Mouse (Mus musculus): ENCODE data around the gene Atg4a-ps. TPM values are rescaled to one million over a fixed set of nuclear protein-coding genes. Genes with fewer than 3 reads are reported as not detected.

Gene Atg4a-ps
- polyA plus RNA-seq, 1 experiment = not detected

DNA sequence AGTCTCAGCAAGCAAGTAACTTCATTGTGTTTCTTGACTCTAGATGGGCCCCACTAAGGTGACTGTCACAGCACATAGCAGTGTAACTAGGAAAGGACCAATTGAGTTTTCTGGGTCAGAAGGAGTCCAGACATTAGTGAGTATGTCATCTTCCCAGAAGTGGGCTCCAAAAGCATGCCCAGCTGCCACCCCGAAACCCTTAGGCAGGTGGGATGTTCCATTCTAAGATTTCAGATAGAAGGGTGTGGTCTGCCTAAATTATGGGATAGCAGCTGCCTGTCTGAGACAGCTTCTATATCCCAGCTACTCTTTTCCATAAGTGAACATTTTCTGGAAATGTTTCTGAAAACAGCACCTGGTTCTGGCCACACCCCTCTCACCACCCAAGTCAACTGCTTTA, 11.6 kb downstream of the Atg4a-ps start:
- no peak overlapping the region for H3K4me3 ChIP-seq (replicated peaks; ENCODE audit: extremely low read depth, low read depth, low read length)
- H3K4me1 ChIP-seq (ENCODE audit: control insufficient read depth, insufficient read depth, low read length) = no peaks in the 10 kb centered on the region
- no peak for DNase-seq
- TF ChIP-seq CTCF (IDR thresholded peaks at IDR 0.05; ENCODE audit: insufficient read depth, low read length) (no peak), POLR2A (IDR thresholded peaks at IDR 0.05; ENCODE audit: borderline replicate concordance, extremely low read depth, low read depth, low read length) (no peak)
- WGBS = 97% methylated on average over 1 of the region's 1 CpGs

DNA sequence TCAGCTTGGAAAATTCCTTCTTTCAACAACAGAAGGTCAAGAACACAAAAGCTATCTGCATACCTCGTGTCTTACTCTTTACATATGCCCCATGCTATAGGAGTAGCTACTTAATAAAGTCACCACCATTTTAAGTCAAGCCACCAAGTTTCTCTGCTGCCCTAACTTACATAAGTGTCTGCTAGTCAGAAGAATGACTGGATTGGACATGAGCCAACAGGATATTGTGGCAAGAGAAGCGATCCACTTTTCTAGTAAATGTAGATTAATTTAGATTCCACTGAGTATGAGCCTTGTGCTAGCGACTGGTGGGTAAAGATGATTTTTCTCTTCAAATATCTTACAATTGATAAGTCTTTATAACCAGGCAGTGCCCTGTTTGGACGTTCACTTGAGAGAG, 12.0 kb downstream of the Atg4a-ps start:
- H3K4me3 ChIP-seq (replicated peaks; ENCODE audit: extremely low read depth, low read depth, low read length) = no peak overlapping the region
- TF ChIP-seq POLR2A (IDR thresholded peaks at IDR 0.05; ENCODE audit: borderline replicate concordance, extremely low read depth, low read depth, low read length) (no peak), CTCF (IDR thresholded peaks at IDR 0.05; ENCODE audit: insufficient read depth, low read length) (no peak)
- no peak for DNase-seq
- no peaks in the 10 kb centered on the region for H3K4me1 ChIP-seq (ENCODE audit: control insufficient read depth, insufficient read depth, low read length)
- WGBS = 28% methylated on average over 4 of the region's 4 CpGs

DNA sequence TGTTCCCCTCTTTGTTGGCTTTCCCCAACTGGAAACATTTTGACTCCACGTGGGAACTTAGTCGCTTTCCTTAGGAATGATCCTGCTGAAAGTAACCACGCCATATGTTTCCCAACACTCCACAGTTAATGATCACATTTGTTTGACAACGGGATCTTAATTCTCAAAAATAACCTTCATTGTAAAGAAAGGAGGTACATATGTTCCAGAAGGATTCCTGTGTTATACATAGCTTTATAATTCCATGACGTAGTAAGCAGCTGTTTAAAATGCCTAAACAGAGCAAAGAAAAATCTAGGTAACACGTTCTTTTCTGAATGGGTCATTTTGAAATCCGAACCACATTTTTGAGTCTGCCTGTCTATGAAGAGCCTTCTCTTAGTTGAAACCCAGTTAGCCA, 12.7 kb downstream of the Atg4a-ps start:
- 75% methylated on average over 7 of the region's 7 CpGs for WGBS
- TF ChIP-seq CTCF (IDR thresholded peaks at IDR 0.05; ENCODE audit: insufficient read depth, low read length) (no peak), POLR2A (IDR thresholded peaks at IDR 0.05; ENCODE audit: borderline replicate concordance, extremely low read depth, low read depth, low read length) (no peak)
- no peak for DNase-seq
- Histone ChIP-seq H3K4me1 (ENCODE audit: control insufficient read depth, insufficient read depth, low read length) (no peaks in the 10 kb centered on the region), H3K4me3 (replicated peaks; ENCODE audit: extremely low read depth, low read depth, low read length) (no peak overlapping the region)

DNA sequence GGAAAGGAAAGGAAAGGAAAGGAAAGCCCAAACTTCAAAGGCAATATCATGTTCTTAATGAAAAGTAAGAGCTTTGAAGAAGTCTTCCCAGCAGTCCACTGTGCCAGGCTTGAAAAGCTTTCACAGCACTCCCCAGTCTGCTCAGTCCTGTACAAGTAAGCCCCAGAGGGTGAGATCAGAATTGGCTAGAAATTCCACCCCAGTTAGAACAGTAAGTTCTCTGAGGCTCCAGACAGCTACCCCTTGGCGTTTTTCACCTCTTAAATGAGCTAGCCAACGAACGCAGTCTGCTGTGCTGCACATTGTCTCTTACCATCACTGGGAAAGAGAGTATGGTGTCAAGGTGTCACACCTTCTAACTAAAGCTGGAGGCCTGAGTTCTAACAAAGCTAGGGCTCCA, 18.2 kb downstream of the Atg4a-ps start:
- no peaks in the 10 kb centered on the region; the same call in 1 of the 2 replicates for H3K4me1 ChIP-seq (ENCODE audit: control insufficient read depth, insufficient read depth, low read length)
- 83% methylated on average over 3 of the region's 3 CpGs for WGBS
- TF ChIP-seq POLR2A (IDR thresholded peaks at IDR 0.05; ENCODE audit: borderline replicate concordance, extremely low read depth, low read depth, low read length) = no peak
- H3K4me3 ChIP-seq (replicated peaks; ENCODE audit: extremely low read depth, low read depth, low read length) = no peak overlapping the region
- DNase-seq = no peak

DNA sequence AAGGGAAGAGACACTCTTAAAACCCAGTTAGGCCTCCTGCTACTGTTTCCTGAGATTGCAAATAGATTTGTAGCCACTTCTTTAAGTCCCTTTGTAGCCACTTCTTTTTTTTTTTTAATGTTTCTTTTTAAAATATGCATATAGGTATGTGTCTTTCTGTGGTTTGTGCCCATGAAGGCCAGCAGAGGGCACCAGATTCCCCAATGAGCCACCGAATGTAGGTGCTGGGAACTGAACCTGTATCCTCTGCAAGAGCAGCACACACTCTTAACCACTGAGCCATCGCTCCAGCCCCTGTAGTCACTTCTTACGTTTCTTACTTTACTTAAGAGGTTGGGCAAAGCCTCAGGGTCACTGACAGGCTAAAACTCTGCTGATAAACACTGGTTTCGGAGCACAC, 19.4 kb downstream of the Atg4a-ps start:
- no peak for DNase-seq
- H3K4me3 ChIP-seq (replicated peaks; ENCODE audit: extremely low read depth, low read depth, low read length) = no peak overlapping the region
- no peaks in the 10 kb centered on the region; the same call in 1 of the 2 replicates for H3K4me1 ChIP-seq (ENCODE audit: control insufficient read depth, insufficient read depth, low read length)
- TF ChIP-seq POLR2A (IDR thresholded peaks at IDR 0.05; ENCODE audit: borderline replicate concordance, extremely low read depth, low read depth, low read length) = no peak
- TF ChIP-seq CTCF (IDR thresholded peaks at IDR 0.05; ENCODE audit: insufficient read depth, low read length) = no peak
- 97% methylated on average over 4 of the region's 4 CpGs for whole genome bisulfite sequencing

DNA sequence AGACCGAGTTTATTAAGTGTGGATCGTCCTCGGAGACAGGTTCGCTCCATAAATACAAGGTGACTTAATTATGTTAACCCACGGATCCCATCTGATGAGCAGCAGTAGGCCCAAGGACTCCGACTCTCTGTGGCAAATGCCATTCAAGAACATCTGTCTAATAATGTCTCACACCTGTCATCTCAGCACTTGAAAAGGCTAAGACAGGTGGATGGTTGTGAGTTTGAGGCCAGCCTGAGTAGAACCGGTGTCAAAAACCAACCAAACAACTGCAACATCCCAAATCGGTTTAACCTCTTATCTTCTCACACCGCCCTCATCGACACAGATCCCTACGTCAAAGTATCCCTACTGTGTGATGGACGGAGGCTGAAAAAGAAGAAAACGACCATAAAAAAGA, 20.7 kb downstream of the Atg4a-ps start:
- no peak for DNase-seq
- no peak overlapping the region for H3K4me3 ChIP-seq (replicated peaks; ENCODE audit: extremely low read depth, low read depth, low read length)
- no peaks in the 10 kb centered on the region; the same call in 1 of the 2 replicates for H3K4me1 ChIP-seq (ENCODE audit: control insufficient read depth, insufficient read depth, low read length)
- TF ChIP-seq POLR2A (IDR thresholded peaks at IDR 0.05; ENCODE audit: borderline replicate concordance, extremely low read depth, low read depth, low read length) (no peak), CTCF (IDR thresholded peaks at IDR 0.05; ENCODE audit: insufficient read depth, low read length) (no peak)
- 82% methylated on average over 13 of the region's 13 CpGs for WGBS

DNA sequence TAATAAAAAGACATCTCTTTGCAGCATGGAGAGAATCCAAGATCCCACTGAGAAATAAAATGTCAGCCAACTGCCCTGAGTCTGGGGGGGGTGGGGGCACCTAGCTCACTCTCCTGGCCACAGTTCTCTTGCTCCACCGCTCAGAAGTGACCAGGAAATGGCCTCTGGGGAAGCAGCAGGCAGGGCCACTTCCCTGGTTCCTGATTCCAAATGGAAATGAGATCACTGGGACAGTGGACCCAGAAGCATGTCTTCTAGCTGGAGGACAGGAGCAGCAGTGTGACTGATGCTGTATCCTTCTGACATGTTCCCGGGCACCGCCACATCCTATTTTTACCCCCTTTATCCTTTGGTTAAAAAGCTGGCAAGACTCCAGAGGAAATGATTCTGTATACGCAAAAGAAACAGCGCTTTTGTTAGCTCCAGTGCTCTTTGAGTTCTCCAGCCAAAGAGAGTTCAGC, 21.2 kb downstream of the Atg4a-ps start:
- DNase-seq = no peak
- Histone ChIP-seq H3K4me1 (ENCODE audit: control insufficient read depth, insufficient read depth, low read length) (no peaks in the 10 kb centered on the region; the same call in 1 of the 2 replicates), H3K4me3 (replicated peaks; ENCODE audit: extremely low read depth, low read depth, low read length) (no peak overlapping the region)
- TF ChIP-seq CTCF (IDR thresholded peaks at IDR 0.05; ENCODE audit: insufficient read depth, low read length) (no peak), POLR2A (IDR thresholded peaks at IDR 0.05; ENCODE audit: borderline replicate concordance, extremely low read depth, low read depth, low read length) (no peak)
- 24% methylated on average over 5 of the region's 5 CpGs for WGBS

DNA sequence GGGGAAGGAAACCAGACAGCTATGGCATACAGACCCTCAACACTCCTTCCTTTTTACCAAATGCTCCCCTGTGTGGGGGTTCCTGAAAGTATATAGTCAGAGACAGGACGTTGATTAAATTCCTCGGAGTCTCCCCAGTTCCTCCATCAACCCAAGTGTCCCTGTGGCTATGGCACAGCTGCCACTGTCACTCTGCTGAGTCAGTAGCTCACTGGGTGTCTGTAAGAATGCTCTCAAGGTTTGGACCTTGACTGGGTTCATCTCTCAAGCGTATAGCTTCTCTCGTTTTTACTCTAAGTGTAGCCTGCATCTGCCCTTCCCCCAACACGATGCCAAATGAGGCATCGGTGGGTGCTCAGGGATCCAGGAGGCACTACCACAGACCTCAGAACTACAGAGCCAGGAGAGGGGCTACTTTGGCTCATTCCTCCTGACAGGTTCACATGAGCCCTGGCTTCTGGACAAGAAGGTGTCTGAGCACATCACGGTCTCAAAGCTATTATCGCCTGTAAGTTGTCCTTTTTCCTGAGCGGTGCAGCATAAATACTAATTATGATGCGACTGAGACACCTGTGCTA, 21.9 kb downstream of the Atg4a-ps start:
- no peak overlapping the region for H3K4me3 ChIP-seq (replicated peaks; ENCODE audit: extremely low read depth, low read depth, low read length)

DNA sequence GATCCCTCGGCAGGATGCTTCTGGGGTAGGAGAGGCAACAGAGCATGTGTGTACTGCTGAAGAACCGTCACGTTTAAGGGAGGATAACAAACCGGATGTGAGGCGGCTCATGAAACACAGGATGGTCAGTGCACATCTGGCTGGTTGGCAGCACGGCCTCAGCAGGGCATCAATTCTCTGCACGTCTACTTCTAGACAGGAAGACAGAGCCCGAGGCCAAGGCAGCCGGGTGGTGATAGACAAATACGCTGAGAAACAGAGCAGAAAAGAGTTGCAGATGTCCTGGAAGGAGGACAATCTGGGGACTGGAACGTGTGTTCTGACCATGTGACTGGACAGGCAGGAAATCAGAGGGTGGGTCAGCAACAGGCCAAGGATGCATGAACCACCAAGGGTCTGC, 25.8 kb downstream of the Atg4a-ps start:
- WGBS = 40% methylated on average over 11 of the region's 11 CpGs
- no peak overlapping the region for H3K4me3 ChIP-seq (replicated peaks; ENCODE audit: extremely low read depth, low read depth, low read length)
- no peaks in the 10 kb centered on the region; the same call in 1 of the 2 replicates for H3K4me1 ChIP-seq (ENCODE audit: control insufficient read depth, insufficient read depth, low read length)
- TF ChIP-seq POLR2A (IDR thresholded peaks at IDR 0.05; ENCODE audit: borderline replicate concordance, extremely low read depth, low read depth, low read length) (no peak), CTCF (IDR thresholded peaks at IDR 0.05; ENCODE audit: insufficient read depth, low read length) (no peak)
- no peak for DNase-seq

More for the DNA sequence above, 21.9 kb downstream of the Atg4a-ps start:
- DNase-seq = no peak
- no peaks in the 10 kb centered on the region; the same call in 1 of the 2 replicates for H3K4me1 ChIP-seq (ENCODE audit: control insufficient read depth, insufficient read depth, low read length)
- no peak for TF ChIP-seq POLR2A (IDR thresholded peaks at IDR 0.05; ENCODE audit: borderline replicate concordance, extremely low read depth, low read depth, low read length)
- TF ChIP-seq CTCF (IDR thresholded peaks at IDR 0.05; ENCODE audit: insufficient read depth, low read length) = no peak
- 84% methylated on average over 10 of the region's 10 CpGs for WGBS

DNA sequence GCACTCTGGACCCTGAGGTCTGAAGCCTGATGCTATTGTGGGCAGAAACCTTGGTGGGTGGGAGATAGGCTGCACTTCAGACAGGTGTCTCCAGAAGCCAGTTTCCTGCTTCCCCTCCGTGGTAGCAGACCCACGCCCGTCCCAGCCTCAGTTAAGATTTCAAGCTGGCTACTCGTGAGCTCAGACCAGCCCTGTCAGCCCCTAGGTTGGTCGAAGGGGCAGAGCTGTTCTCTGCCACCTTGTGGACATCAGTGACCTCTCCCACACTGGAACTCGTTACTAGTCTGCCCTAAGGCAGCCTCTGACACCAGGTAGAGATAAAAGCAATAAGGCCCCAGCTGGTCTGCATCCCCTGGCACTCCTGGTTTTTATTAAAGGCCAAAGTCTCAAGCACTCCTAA, 28.9 kb downstream of the Atg4a-ps start:
- no peak for DNase-seq
- Histone ChIP-seq H3K4me1 (ENCODE audit: control insufficient read depth, insufficient read depth, low read length) (no peaks in the 10 kb centered on the region; the same call in 1 of the 2 replicates), H3K4me3 (replicated peaks; ENCODE audit: extremely low read depth, low read depth, low read length) (no peak overlapping the region)
- TF ChIP-seq POLR2A (IDR thresholded peaks at IDR 0.05; ENCODE audit: borderline replicate concordance, extremely low read depth, low read depth, low read length) (no peak), CTCF (IDR thresholded peaks at IDR 0.05; ENCODE audit: insufficient read depth, low read length) (no peak)
- 29% methylated on average over 6 of the region's 6 CpGs for WGBS
